Mouse (Mus musculus) forebrain, embryonic 16.5 days (tissue): ENCODE measurements around the gene Vmn1r231. TPM values are rescaled to one million over a fixed set of nuclear protein-coding genes. Genes with fewer than 3 reads are reported as not detected.

Source experiments
- ATAC-seq: fragments of 200-750 bp; cut with Nextera tagmentation; 2 replicates; pipeline ENCODE4 v1.8.0; 2017; ENCODE audit warnings: mild to moderate bottlenecking, moderate library complexity
- H3K27ac ChIP-seq: fragments of 300-500 bp; sonication (generic); 2 replicates; pipeline ENCODE4 v1.5.1; 2014; ENCODE audit warnings: low read length, control low read depth
- H3K27me3 ChIP-seq: fragments of 300-500 bp; sonication (generic); replicated peaks from 2 replicates; pipeline ENCODE4 v1.6.1; 2014; ENCODE audit warnings: low read length; ENCODE audit not compliant: control insufficient read depth, insufficient read depth
- H3K36me3 ChIP-seq: fragments of 300-500 bp; sonication (generic); 2 replicates; pipeline ENCODE4 v1.6.1; 2014; ENCODE audit not compliant: control insufficient read depth, insufficient read depth
- H3K4me1 ChIP-seq: fragments of 300-500 bp; sonication (generic); replicated peaks from 2 replicates; pipeline ENCODE4 v1.6.1; 2014; ENCODE audit warnings: low read length; ENCODE audit not compliant: control insufficient read depth, insufficient read depth
- H3K4me2 ChIP-seq: fragments of 300-500 bp; sonication (generic); 2 replicates; pipeline ENCODE4 v1.6.1; 2014; ENCODE audit warnings: mild to moderate bottlenecking, low read length, control low read depth
- H3K4me3 ChIP-seq: fragments of 300-500 bp; sonication (generic); replicated peaks from 2 replicates; pipeline ENCODE4 v1.5.1; 2014; ENCODE audit warnings: mild to moderate bottlenecking, low read length, control low read depth
- H3K9ac ChIP-seq: fragments of 300-500 bp; sonication (generic); replicated peaks from 2 replicates; pipeline ENCODE4 v1.6.1; 2014; ENCODE audit warnings: low read depth, low read length, control low read depth
- H3K9me3 ChIP-seq: fragments of 300-500 bp; sonication (generic); 2 replicates; pipeline ENCODE4 v1.6.1; 2016; ENCODE audit warnings: low read length; ENCODE audit not compliant: control insufficient read depth
- WGBS: fragments of 180-500 bp; shearing (Covaris S2); extraction: QIAGEN DNeasy Blood & Tissue Kit; methylation state at CpG from one replicate; pipeline ENCODE4 v1.1.7; 2014; 5-methylcytosine and 5-hydroxymethylcytosine counted together
- polyA plus RNA-seq: library from polyadenylated mRNA; unstranded; fragments of >200 nt; fragmentation: Nextera tagmentation; extraction: Ambion mirVana; gene quantifications from 2 replicates; pipeline ENCODE4 v1.2.1, GENCODE M21; 2015

Gene Vmn1r231
- polyA plus RNA-seq: not detected in 2 replicates

GRCm38 (mm10) chr17:20904991-20905390 lies at the start of gene Vmn1r231:
Gene Vmn1r231 (minus strand): TSS chr17:20905091.
- no peaks in the 10 kb centered on the region for H3K27me3 ChIP-seq
- no peak within 1 kb of the TSS for H3K4me2 ChIP-seq
- H3K9me3 ChIP-seq: no peaks in the 10 kb centered on the region
- no peak for ATAC-seq
- H3K4me1 ChIP-seq: no peaks in the 10 kb centered on the region
- 73% methylated on average over 2 of the region's 2 CpGs for WGBS
- H3K4me3 ChIP-seq: no peak within 1 kb of the TSS
- no peak within 1 kb of the TSS for H3K27ac ChIP-seq
- no peak within 1 kb of the TSS for H3K9ac ChIP-seq
- no peaks in the 10 kb centered on the region for H3K36me3 ChIP-seq

DNA sequence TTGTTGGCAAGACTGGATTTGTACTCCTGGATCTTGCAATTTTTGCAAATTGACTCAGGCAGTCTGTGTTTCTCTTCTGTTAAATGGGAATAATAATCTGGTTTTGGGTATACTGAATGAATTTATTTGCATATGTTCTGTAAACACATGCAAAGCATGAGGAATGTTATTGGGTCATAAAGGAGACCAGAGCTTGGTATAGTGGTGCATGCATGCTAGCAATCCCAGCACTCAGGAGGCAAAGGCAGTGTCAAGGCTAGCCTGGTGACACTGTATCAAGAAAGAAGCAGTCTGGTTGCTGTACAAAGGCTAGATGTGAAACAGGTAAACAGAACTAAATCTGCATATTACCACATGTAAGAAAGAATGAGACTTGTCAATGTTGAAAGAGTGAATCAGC lies 41.7 kb upstream of the Vmn1r231 start:
- Histone ChIP-seq H3K9ac (peak overlapping the region; percentile 93), H3K4me2 (peak overlapping the region; percentile 83), H3K36me3 (peaks cover under 1% of the 10 kb centered on the region; the same call in 1 of the 2 replicates), H3K27ac (no peak overlapping the region), H3K27me3 (no peaks in the 10 kb centered on the region), H3K9me3 (no peaks in the 10 kb centered on the region), H3K4me3 (peak overlapping the region; percentile 69), H3K4me1 (peaks cover 34% of the 10 kb centered on the region)
- ATAC-seq: no peak

GRCm38 (mm10) chr17:20946026-20946565 lies 41.2 kb upstream of the Vmn1r231 start:
- peak overlapping the region; percentile 69 for H3K4me3 ChIP-seq
- peak overlapping the region; percentile 93 for H3K9ac ChIP-seq
- no peak for ATAC-seq
- H3K27ac ChIP-seq: peak overlapping the region; percentile 99
- no peaks in the 10 kb centered on the region for H3K9me3 ChIP-seq
- H3K4me2 ChIP-seq: peak overlapping the region; percentile 83
- under 1% methylated on average over 13 of the region's 13 CpGs for WGBS
- peaks cover 34% of the 10 kb centered on the region for H3K4me1 ChIP-seq
- no peaks in the 10 kb centered on the region for H3K27me3 ChIP-seq
- H3K36me3 ChIP-seq: no peaks in the 10 kb centered on the region

DNA sequence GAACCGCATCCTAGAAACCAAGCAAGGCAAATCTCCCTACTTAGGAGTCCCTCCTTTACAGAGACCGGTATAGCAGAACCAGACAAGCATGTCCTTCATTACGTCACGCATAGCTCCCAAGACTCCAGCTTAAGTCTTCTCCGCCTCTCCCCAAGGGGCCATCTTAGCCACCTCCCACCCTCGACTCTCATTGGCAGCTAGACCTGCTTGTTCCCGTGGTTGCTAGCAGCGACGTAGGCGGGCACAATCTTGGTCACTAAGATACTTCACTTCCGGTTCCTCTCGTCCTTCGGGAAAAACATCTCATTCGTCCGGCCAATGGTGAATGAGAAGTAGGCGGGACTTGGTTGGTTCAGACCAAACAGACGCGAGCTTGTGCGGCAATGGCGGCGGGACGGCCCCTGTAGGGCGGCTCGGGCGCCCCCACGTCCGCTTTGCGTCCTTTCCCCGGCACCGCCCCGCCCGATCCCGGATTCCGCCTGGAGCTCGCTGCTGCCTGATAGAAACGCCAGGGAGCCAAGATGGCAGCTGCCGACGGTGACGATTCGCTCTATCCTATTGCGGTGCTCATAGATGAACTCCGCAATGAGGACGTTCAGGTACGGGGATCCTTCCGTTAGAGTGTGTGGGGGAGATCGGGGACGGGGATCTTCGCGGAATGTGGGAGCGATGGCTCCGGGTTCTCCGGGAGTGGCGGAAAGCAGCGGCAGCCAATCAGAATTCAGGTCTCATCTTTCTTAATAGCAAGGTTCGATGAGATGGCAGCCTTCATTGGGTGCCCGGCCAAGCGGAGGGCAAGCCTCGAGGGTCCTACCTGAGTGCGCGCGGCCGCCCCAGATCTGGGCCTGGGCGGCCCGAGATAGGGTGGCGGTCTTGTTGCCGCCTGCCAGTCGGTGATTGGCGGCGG lies 40.3 kb upstream of the Vmn1r231 start, which contains the start of gene Ppp2r1a:
Gene Ppp2r1a, plus strand, starts transcription at position 327 of the 907 bp plus-strand sequence.
- no peaks in the 10 kb centered on the region for H3K36me3 ChIP-seq
- H3K4me2 ChIP-seq: peak within 1 kb of the TSS; percentile 83
- H3K4me1 ChIP-seq: peaks cover 34% of the 10 kb centered on the region
- no peaks in the 10 kb centered on the region for H3K9me3 ChIP-seq
- H3K27me3 ChIP-seq: no peaks in the 10 kb centered on the region
- peak within 1 kb of the TSS; percentile 99 for H3K27ac ChIP-seq
- peak; percentile 98 for ATAC-seq
- WGBS: under 1% methylated on average over 69 of the region's 69 CpGs
- H3K9ac ChIP-seq: peak within 1 kb of the TSS; percentile 93
- H3K4me3 ChIP-seq: peak within 1 kb of the TSS; percentile 69

- Histone ChIP-seq H3K4me3 (peak overlapping the region; percentile 68), H3K4me1 (peaks cover 32% of the 10 kb centered on the region), H3K9ac (peak overlapping the region; percentile 69), H3K4me2 (peak overlapping the region; percentile 71), H3K9me3 (no peaks in the 10 kb centered on the region), H3K36me3 (no peaks in the 10 kb centered on the region), H3K27ac (peak overlapping the region; percentile 96), H3K27me3 (no peaks in the 10 kb centered on the region)
- 43% methylated on average over 3 of the region's 3 CpGs for WGBS
- ATAC-seq: no peak
These were observed 39.3 kb upstream of the Vmn1r231 start for GRCm38 (mm10) chr17:20944226-20944625.

- Histone ChIP-seq H3K27ac (no peak within 1 kb of the TSS), H3K9ac (no peak within 1 kb of the TSS), H3K27me3 (no peaks in the 10 kb centered on the region), H3K9me3 (no peaks in the 10 kb centered on the region), H3K36me3 (no peaks in the 10 kb centered on the region), H3K4me1 (no peaks in the 10 kb centered on the region), H3K4me3 (no peak within 1 kb of the TSS), H3K4me2 (no peak within 1 kb of the TSS)
- WGBS: 53% methylated on average over 1 of the region's 1 CpGs
- ATAC-seq: no peak
These were observed 14.7 kb upstream of the Vmn1r231 start, which contains the start of gene Vmn1r232 for GRCm38 (mm10) chr17:20919614-20920013. Gene Vmn1r232 (minus strand): TSS chr17:20919714.

DNA sequence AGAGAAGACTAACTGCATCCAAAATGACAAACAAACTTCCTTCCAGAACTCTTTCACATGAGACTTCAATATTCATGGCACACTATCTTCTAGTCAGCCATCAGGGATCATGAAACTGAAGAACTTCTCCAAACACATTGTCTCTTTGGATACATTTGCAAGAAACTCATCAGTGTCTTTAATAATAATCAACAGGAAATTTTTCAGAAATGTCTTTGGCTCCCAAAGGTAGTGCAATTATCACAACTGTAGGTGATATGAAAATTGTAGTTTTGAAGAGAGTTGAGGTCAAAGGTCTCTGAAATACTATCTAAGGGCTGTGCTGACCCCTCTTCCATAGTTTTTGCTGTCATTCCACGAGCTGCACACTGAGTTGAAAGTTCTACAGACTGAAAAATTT lies 64.7 kb downstream of the Vmn1r231 start, which contains the start of gene Vmn1r230:
Gene Vmn1r230, plus strand, starts transcription at position 301 of the 400 bp plus-strand sequence.
- Histone ChIP-seq H3K4me3 (no peak within 1 kb of the TSS), H3K4me1 (no peaks in the 10 kb centered on the region), H3K4me2 (no peak within 1 kb of the TSS), H3K9ac (no peak within 1 kb of the TSS), H3K27ac (no peak within 1 kb of the TSS), H3K9me3 (peaks cover 2% of the 10 kb centered on the region; the same call in 1 of the 2 replicates), H3K36me3 (no peaks in the 10 kb centered on the region), H3K27me3 (no peaks in the 10 kb centered on the region)
- WGBS: 12% methylated on average over 1 of the region's 1 CpGs
- ATAC-seq: no peak

Other genes starting within 250 kb of the Vmn1r231 start
- not detected in 2 replicates for gene Vmn1r226, start 222.2 kb downstream of the Vmn1r231 start, polyA plus RNA-seq
- gene Vmn1r227, start 175.2 kb downstream of the Vmn1r231 start, polyA plus RNA-seq: not detected in 2 replicates
- gene Vmn1r228, start 118.9 kb downstream of the Vmn1r231 start, polyA plus RNA-seq: not detected in 2 replicates
- gene Vmn1r229, start 93.5 kb downstream of the Vmn1r231 start, polyA plus RNA-seq: 0.03 TPM in 1 of 2 replicates, not detected in the other
- gene Vmn1r230, start 64.6 kb downstream of the Vmn1r231 start, polyA plus RNA-seq: not detected in 2 replicates
- not detected in 2 replicates for gene Vmn1r232, start 14.6 kb upstream of the Vmn1r231 start, polyA plus RNA-seq
- gene Ppp2r1a, start 40.2 kb upstream of the Vmn1r231 start, polyA plus RNA-seq: 651 and 692 TPM in 2 replicates
- gene Vmn1r233, start 91.4 kb upstream of the Vmn1r231 start, polyA plus RNA-seq: not detected in 2 replicates
- gene Zfp160, start 103.8 kb upstream of the Vmn1r231 start, polyA plus RNA-seq: 20.8 and 21.5 TPM in 2 replicates